Comparison of ENCODE assay signal across 13 mouse cellular contexts in the genomic region with DNA sequence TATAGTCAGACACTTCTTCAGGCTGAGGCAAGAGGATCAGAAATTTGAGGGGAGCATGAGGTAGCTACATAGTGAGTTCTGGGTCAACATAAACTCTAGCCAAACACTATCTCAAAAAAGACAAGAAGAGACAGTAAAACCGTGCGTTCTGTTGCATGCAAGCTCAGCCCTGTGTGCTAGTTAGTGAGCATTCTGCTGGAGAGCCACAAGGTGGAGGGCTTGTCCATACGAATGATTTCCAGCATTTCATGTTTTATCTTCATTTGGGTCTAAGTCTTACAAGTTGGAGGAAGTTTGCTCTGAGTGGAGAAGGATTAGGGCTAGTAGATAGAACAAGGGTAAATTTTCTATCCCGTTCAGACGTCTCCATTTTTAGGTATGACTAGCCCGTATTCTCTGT. TPM values are rescaled to one million over a fixed set of nuclear protein-coding genes. Genes with fewer than 3 reads are reported as not detected.
DNase-seq lines count a peak whose midpoint lies in the region; ATAC-seq and TF ChIP-seq lines count a peak whose summit lies in the region.
"Had no signal": no experiment of that assay in that cellular context is flagged by ENCODE, and none has a peak within 500 bp of the region (broad histone marks: within the 10 kb centered on the region; RNA-seq: fewer than 3 reads in every experiment).

No protein-coding gene starts in this region.

- H3K4me1 ChIP-seq in limb, embryonic 13.5 days: peaks cover 3% of the 10 kb centered on the region; the same call in 1 of the 2 replicates
- no peaks in the 10 kb centered on the region for H3K4me1 ChIP-seq in limb, embryonic 10.5 days
- no peaks in the 10 kb centered on the region for H3K4me1 ChIP-seq in MEL (ENCODE audit: control insufficient read depth in 1 of 2, insufficient read depth in 2 of 2, low read length in 2 of 2)
- no peaks in the 10 kb centered on the region for H3K4me1 ChIP-seq in embryonic fibroblast, embryonic 13.5 days (ENCODE audit: control insufficient read depth, insufficient read depth, low read length)
- H3K4me1 ChIP-seq: heart, embryonic 10.5 days; neural tube, embryonic 12.5 days had no signal

- peaks cover 53% of the 10 kb centered on the region for H3K36me3 ChIP-seq in limb, embryonic 13.5 days
- peaks cover 73% of the 10 kb centered on the region for H3K36me3 ChIP-seq in limb, embryonic 10.5 days
- peaks cover 0 to 11% of the 10 kb centered on the region in 2 experiments; a peak in 2 of 4 replicates for H3K36me3 ChIP-seq in MEL (ENCODE audit: control insufficient read depth in 1 of 2, insufficient read depth in 2 of 2, low read length in 2 of 2)

- no peak for DNase-seq in gastrocnemius, adult 2 months
- DNase-seq in gastrocnemius, adult 8-10 months (ENCODE audit: low spot score in 2 of 2): no peak
- DNase-seq in limb, embryonic 10.5 days (ENCODE audit: low spot score): no peak
- peak; percentile 21 for DNase-seq in MEL (ENCODE audit: low read depth, low spot score)
- no peak for DNase-seq in spleen, postnatal 4 days (ENCODE audit: low spot score in 2 of 2)
- DNase-seq in urinary bladder, postnatal 36 days (ENCODE audit: low spot score in 2 of 2): no peak
- DNase-seq: adrenal gland, adult 8-10 months; cerebellum, adult 8-10 months; lung, postnatal 4 days had no signal

- H3K79me2 ChIP-seq in MEL (ENCODE audit: control insufficient read depth, insufficient read depth, low read length, poor library complexity): no peaks in the 10 kb centered on the region

- 75% methylated on average over 6 of the region's 6 CpGs for WGBS in limb, embryonic 13.5 days
- 92% methylated on average over 6 of the region's 6 CpGs for WGBS in limb, embryonic 10.5 days

- H3K9me3 ChIP-seq in limb, embryonic 13.5 days: no peaks in the 10 kb centered on the region
- no peaks in the 10 kb centered on the region for H3K9me3 ChIP-seq in limb, embryonic 10.5 days (replicated peaks)
- no peaks in the 10 kb centered on the region for H3K9me3 ChIP-seq in MEL (replicated peaks; ENCODE audit: insufficient read depth, low read length)
- H3K9me3 ChIP-seq: heart, embryonic 10.5 days; neural tube, embryonic 12.5 days had no signal

- H3K27me3 ChIP-seq in limb, embryonic 13.5 days: no peaks in the 10 kb centered on the region
- no peaks in the 10 kb centered on the region for H3K27me3 ChIP-seq in limb, embryonic 10.5 days (ENCODE audit: low read depth, poor library complexity, severe bottlenecking)
- no peaks in the 10 kb centered on the region for H3K27me3 ChIP-seq in MEL (ENCODE audit: control insufficient read depth in 1 of 2, insufficient read depth in 2 of 2, low read length in 2 of 2)
- H3K27me3 ChIP-seq: neural tube, embryonic 12.5 days had no signal

- TF ChIP-seq POLR2A in MEL (IDR thresholded peaks at IDR 0.05; ENCODE audit: control insufficient read depth in 1 of 2, insufficient read depth in 1 of 2, low read depth in 1 of 2, low read length in 2 of 2, poor library complexity in 1 of 2): no peak
- no peak for TF ChIP-seq POLR2A in embryonic fibroblast, embryonic 13.5 days (IDR thresholded peaks at IDR 0.05; ENCODE audit: low read depth, low read length)

- ATAC-seq in limb, embryonic 13.5 days (ENCODE audit: low FRiP score, low read depth): 0 out of 2 replicates have a peak, but pooled peaks have one; percentile 11

- no peak for TF ChIP-seq EP300 in MEL (IDR thresholded peaks at IDR 0.05; ENCODE audit: low read depth in 1 of 2, low read length in 2 of 2)

- no peak overlapping the region for H3K4me2 ChIP-seq in limb, embryonic 13.5 days (replicated peaks)
- H3K4me2 ChIP-seq: neural tube, embryonic 12.5 days had no signal

- H3K27ac ChIP-seq in gastrocnemius, adult 2 months: no peak overlapping the region
- no peak overlapping the region for H3K27ac ChIP-seq in limb, embryonic 13.5 days
- no peak overlapping the region for H3K27ac ChIP-seq in limb, embryonic 10.5 days
- H3K27ac ChIP-seq in MEL (ENCODE audit: control insufficient read depth, low read depth, low read length): no peak overlapping the region
- no peak overlapping the region for H3K27ac ChIP-seq in embryonic fibroblast, embryonic 13.5 days (ENCODE audit: insufficient read depth, low read length)
- H3K27ac ChIP-seq: heart, embryonic 10.5 days; neural tube, embryonic 12.5 days had no signal

- H3K9ac ChIP-seq in limb, embryonic 13.5 days: no peak overlapping the region
- no peak overlapping the region for H3K9ac ChIP-seq in MEL (ENCODE audit: control insufficient read depth, low read depth, low read length, poor library complexity, severe bottlenecking)
- H3K9ac ChIP-seq: neural tube, embryonic 12.5 days had no signal

- peak; percentile 17 for TF ChIP-seq RAD21 in MEL (IDR thresholded peaks at IDR 0.05; ENCODE audit: low read depth, low read length)

- TF ChIP-seq CTCF in gastrocnemius, adult 2 months (IDR thresholded peaks at IDR 0.05): peak; percentile 24; the same call in 1 of the 2 replicates
- peak in 2 of 3 experiments; percentile 4 to 25; a peak in 2 of 6 replicates for TF ChIP-seq CTCF in MEL (IDR thresholded peaks at IDR 0.05 in 2 of 3, conservative IDR thresholded peaks at IDR 0.05 in 1 of 3; ENCODE audit: control insufficient read depth in 1 of 3, insufficient read depth in 1 of 3, low read depth in 2 of 3, low read length in 3 of 3, poor library complexity in 1 of 3, severe bottlenecking in 1 of 3)
- peak; percentile 44; the same call in 1 of the 2 replicates for TF ChIP-seq CTCF in embryonic fibroblast, embryonic 13.5 days (IDR thresholded peaks at IDR 0.05; ENCODE audit: borderline replicate concordance, insufficient read depth, low read length)

- no peak overlapping the region for H3K4me3 ChIP-seq in gastrocnemius, adult 2 months
- H3K4me3 ChIP-seq in limb, embryonic 13.5 days: no peak overlapping the region
- no peak overlapping the region for H3K4me3 ChIP-seq in limb, embryonic 10.5 days
- H3K4me3 ChIP-seq in MEL (ENCODE audit: control insufficient read depth in 1 of 2, insufficient read depth in 1 of 2, low read depth in 2 of 2, low read length in 2 of 2): no peak overlapping the region
- no peak overlapping the region for H3K4me3 ChIP-seq in embryonic fibroblast, embryonic 13.5 days (ENCODE audit: insufficient read depth, low read length)
- H3K4me3 ChIP-seq: heart, embryonic 10.5 days; neural tube, embryonic 12.5 days had no signal

- intact Hi-C loops in gastrocnemius, adult 2 months (cut with DNase I): no loop called here

TF ChIP-seq in MEL, 35 proteins besides CTCF, POLR2A, EP300 and RAD21:
- TF ChIP-seq BHLHE40 (IDR thresholded peaks at IDR 0.05; ENCODE audit: borderline replicate concordance, low read depth, low read length): no peak
- TF ChIP-seq USF2 (IDR thresholded peaks at IDR 0.05; ENCODE audit: borderline replicate concordance in 1 of 2, insufficient read depth in 1 of 2, low read depth in 1 of 2, low read length in 2 of 2): no peak
- TF ChIP-seq TCF12 (IDR thresholded peaks at IDR 0.05; ENCODE audit: low read depth, low read length): no peak
- TF ChIP-seq SMC3 (IDR thresholded peaks at IDR 0.05; ENCODE audit: low read depth, low read length): peak; percentile 30
- TF ChIP-seq GATA1 (IDR thresholded peaks at IDR 0.05; ENCODE audit: low read depth, low read length): no peak

RNA-seq across cellular contexts. Expression of a gene that starts 28.4 kb away (rescaled TPM):
- total RNA-seq in gastrocnemius, adult 2 months (2021): 1 to 10 TPM; 6.5 to 8.6 TPM
- 10 to 100 TPM in 1 of 4 experiments, 1 to 10 TPM in 3; 7.4 to 10.8 (median 8.5) TPM for total RNA-seq in gastrocnemius, adult 8-10 months (2022)
- polyA plus RNA-seq in limb, embryonic 13.5 days (2015; fragmentation: Nextera tagmentation; extraction: Ambion mirVana): 24.2 and 26.0 TPM in 2 replicates
- 24.0 and 25.8 TPM in 2 replicates for polyA plus RNA-seq in limb, embryonic 10.5 days (2016; fragmentation: Nextera tagmentation; extraction: Ambion mirVana)
- 11.5 and 12.6 TPM in 2 replicates for total RNA-seq in MEL (2012; rRNA removed)
- polyA plus RNA-seq in MEL (2012; ENCODE audit: insufficient read depth in 1 of 2, insufficient read length in 2 of 2, low read depth in 1 of 2, low replicate concordance in 2 of 2, missing spikeins in 1 of 2): 10 to 100 TPM in 1 of 2 experiments, not detected in 1; 15.6 TPM
- 21.2 and 24.0 TPM in 2 replicates for polyA plus RNA-seq in embryonic fibroblast, embryonic 13.5 days (2011; ENCODE audit: insufficient read length, low read depth, missing spikeins)

RNA-seq across cellular contexts. Expression of a gene that starts 28.5 kb away (rescaled TPM):
- total RNA-seq in gastrocnemius, adult 2 months (2021): 1 to 10 TPM; 2.5 to 3.7 TPM
- total RNA-seq in gastrocnemius, adult 8-10 months (2022): 1 to 10 TPM; 3.4 to 4.6 (median 4.2) TPM
- 6.7 and 7.0 TPM in 2 replicates for polyA plus RNA-seq in limb, embryonic 13.5 days (2015; fragmentation: Nextera tagmentation; extraction: Ambion mirVana)
- polyA plus RNA-seq in limb, embryonic 10.5 days (2016; fragmentation: Nextera tagmentation; extraction: Ambion mirVana): 5.3 and 5.5 TPM in 2 replicates
- 0.85 and 1.5 TPM in 2 replicates for total RNA-seq in MEL (2012; rRNA removed)
- 1 to 10 TPM in 1 of 2 experiments, not detected in 1; 2.7 TPM for polyA plus RNA-seq in MEL (2012; ENCODE audit: insufficient read depth in 1 of 2, insufficient read length in 2 of 2, low read depth in 1 of 2, low replicate concordance in 2 of 2, missing spikeins in 1 of 2)
- polyA plus RNA-seq in embryonic fibroblast, embryonic 13.5 days (2011; ENCODE audit: insufficient read length, low read depth, missing spikeins): 2.0 and 2.9 TPM in 2 replicates
